Mouse (Mus musculus) limb, embryonic 14.5 days (tissue): ENCODE measurements around the gene Gpr137. TPM values are rescaled to one million over a fixed set of nuclear protein-coding genes. Genes with fewer than 3 reads are reported as not detected.

Experiments
- ATAC-seq: fragments of 200-750 bp; cut with Nextera tagmentation; 2 replicates; pipeline ENCODE4 v1.8.0; 2017; ENCODE audit warnings: low read depth, moderate number of reproducible peaks, moderate TSS enrichment; ENCODE audit not compliant: low FRiP score
- DNase-seq: peaks from one replicate; pipeline ENCODE4 v3.0.0-alpha.2; 2015; ENCODE audit warnings: low spot score
- H3K27ac ChIP-seq: fragments of 300-500 bp; sonication (generic); replicated peaks from 2 replicates; pipeline ENCODE4 v1.5.1; 2014; ENCODE audit warnings: low read depth, mild to moderate bottlenecking, low read length, moderate library complexity, mixed read lengths
- H3K27me3 ChIP-seq: fragments of 300-500 bp; sonication (generic); 2 replicates; pipeline ENCODE4 v1.6.1; 2014; ENCODE audit warnings: low read length, mixed read lengths; ENCODE audit not compliant: control insufficient read depth, insufficient read depth
- H3K36me3 ChIP-seq: fragments of 300-500 bp; sonication (generic); 2 replicates; pipeline ENCODE4 v1.6.1; 2014; ENCODE audit warnings: mild to moderate bottlenecking, low read length, moderate library complexity, mixed read lengths; ENCODE audit not compliant: control insufficient read depth, insufficient read depth
- H3K4me1 ChIP-seq: fragments of 300-500 bp; sonication (generic); 2 replicates; pipeline ENCODE4 v1.6.1; 2014; ENCODE audit warnings: antibody characterized with exemption, low read length, mixed read lengths; ENCODE audit not compliant: control insufficient read depth, insufficient read depth
- H3K4me2 ChIP-seq: fragments of 300-500 bp; sonication (generic); replicated peaks from 2 replicates; pipeline ENCODE4 v1.6.1; 2014; ENCODE audit warnings: low read depth, mild to moderate bottlenecking, low read length, moderate library complexity; ENCODE audit not compliant: severe bottlenecking
- H3K4me3 ChIP-seq: fragments of 300-500 bp; sonication (generic); replicated peaks from 2 replicates; pipeline ENCODE4 v1.5.1; 2014; ENCODE audit warnings: low read length
- H3K9ac ChIP-seq: fragments of 300-500 bp; sonication (generic); 2 replicates; pipeline ENCODE4 v1.6.1; 2014; ENCODE audit warnings: mild to moderate bottlenecking, low read depth, low read length, moderate library complexity; ENCODE audit not compliant: severe bottlenecking
- H3K9me3 ChIP-seq: fragments of 300-500 bp; sonication (generic); 2 replicates; pipeline ENCODE4 v1.6.1; 2016; ENCODE audit warnings: low read length; ENCODE audit not compliant: control insufficient read depth
- POLR2A ChIP-seq: fragments of 200-500 bp; IDR thresholded peaks from 2 replicates; pipeline ENCODE4 v1.8.0; 2012; ENCODE audit warnings: inconsistent platforms, mild to moderate bottlenecking, moderate library complexity, borderline replicate concordance; ENCODE audit not compliant: insufficient read depth, insufficient read length; ENCODE audit errors: extremely low read depth
- WGBS: fragments of 180-500 bp; shearing (Covaris S2); extraction: QIAGEN DNeasy Blood & Tissue Kit; methylation state at CpG from one replicate; pipeline ENCODE4 v1.1.7; 2014; 5-methylcytosine and 5-hydroxymethylcytosine counted together
- polyA plus RNA-seq, 2 experiments: library from polyadenylated mRNA; depleted of rRNA in 1 of 2; stranded (reverse) in 1 of 2; unstranded in 1 of 2; fragments of >200 nt; fragmentation: Nextera tagmentation in 1 of 2; extraction: Ambion mirVana in 1 of 2; gene quantifications; 2 replicates each; pipeline versions ENCODE4 v1.2.1 to v1.2.3; 2012 to 2014

Gene Gpr137
- polyA plus RNA-seq, 2 experiments = 28.5 to 56.8 TPM

GRCm38 (mm10) chr19:6940396-6941351 lies 1.6 kb downstream of the Gpr137 start:
- Histone ChIP-seq H3K4me2 (peak overlapping the region; percentile 80), H3K27ac (no peak overlapping the region), H3K36me3 (peaks cover 8% of the 10 kb centered on the region), H3K9me3 (no peaks in the 10 kb centered on the region), H3K27me3 (peaks cover 7% of the 10 kb centered on the region), H3K4me3 (peak overlapping the region; percentile 65), H3K9ac (peak overlapping the region; percentile 76), H3K4me1 (peaks cover 13% of the 10 kb centered on the region)
- WGBS = 26% methylated on average over 22 of the region's 29 CpGs
- DNase-seq = no peak
- ATAC-seq = no peak
- no peak for TF ChIP-seq POLR2A

- Histone ChIP-seq H3K4me3 (no peak overlapping the region), H3K27ac (no peak overlapping the region), H3K9ac (no peak overlapping the region), H3K36me3 (0 out of 2 replicates have a peak, but pooled peaks cover 2% of the 10 kb centered on the region), H3K27me3 (peaks cover 20% of the 10 kb centered on the region), H3K4me2 (no peak overlapping the region), H3K4me1 (peaks cover 13% of the 10 kb centered on the region), H3K9me3 (no peaks in the 10 kb centered on the region)
- DNase-seq (no peak), ATAC-seq (no peak)
- no peak for TF ChIP-seq POLR2A
- 91% methylated on average over 20 of the region's 20 CpGs for WGBS
Measured at GRCm38 (mm10) chr19:6939106-6940002, 2.9 kb downstream of the Gpr137 start.

- no peaks in the 10 kb centered on the region for H3K9me3 ChIP-seq
- peaks cover 35% of the 10 kb centered on the region for H3K27me3 ChIP-seq
- no peak overlapping the region for H3K27ac ChIP-seq
- H3K4me2 ChIP-seq = no peak overlapping the region
- 74% methylated on average over 16 of the region's 16 CpGs for WGBS
- DNase-seq (no peak), ATAC-seq (no peak)
- 0 out of 2 replicates have a peak, but pooled peaks cover 2% of the 10 kb centered on the region for H3K36me3 ChIP-seq
- TF ChIP-seq POLR2A = no peak
- H3K9ac ChIP-seq = no peak overlapping the region
- H3K4me1 ChIP-seq = peaks cover 20% of the 10 kb centered on the region
- no peak overlapping the region for H3K4me3 ChIP-seq
Measured at GRCm38 (mm10) chr19:6937541-6938465, 4.5 kb downstream of the Gpr137 start.

- Histone ChIP-seq H3K4me3 (no peak overlapping the region), H3K36me3 (0 out of 2 replicates have a peak, but pooled peaks cover 2% of the 10 kb centered on the region), H3K27me3 (peaks cover 49% of the 10 kb centered on the region), H3K9ac (no peak overlapping the region), H3K27ac (no peak overlapping the region), H3K4me2 (no peak overlapping the region), H3K4me1 (peaks cover 18% of the 10 kb centered on the region), H3K9me3 (no peaks in the 10 kb centered on the region)
- WGBS = 22% methylated on average over 3 of the region's 3 CpGs
- ATAC-seq (no peak), DNase-seq (no peak)
- TF ChIP-seq POLR2A = no peak
Measured at GRCm38 (mm10) chr19:6936299-6936698, 6.0 kb downstream of the Gpr137 start.
